Comparison of ENCODE assay signal across 8 mouse cellular contexts in genomic region chr1:105630481-105630880, GRCm38 (mm10). TPM values are rescaled to one million over a fixed set of nuclear protein-coding genes. Genes with fewer than 3 reads are reported as not detected.
DNase-seq lines count a peak whose midpoint lies in the region; ATAC-seq lines count a peak whose summit lies in the region.

No protein-coding gene starts in this region.

- no peaks in the 10 kb centered on the region for H3K36me3 ChIP-seq in hindbrain, embryonic 16.5 days (ENCODE audit: control insufficient read depth, insufficient read depth, low read length)

- DNase-seq in left cerebral cortex, adult 11 months (ENCODE audit: low spot score) = peak; percentile 11
- DNase-seq in left cerebral cortex, postnatal 4 days = no peak
- peak; percentile 55 for DNase-seq in MN1 (ENCODE audit: low spot score)
- DNase-seq in cerebellum, adult 18-20 months = peak; percentile 37 to 54
- peak; percentile 54 for DNase-seq in mesoderm, embryonic 11.5 days (ENCODE audit: low read depth, low spot score)
- no peak for DNase-seq in spleen, adult 12 weeks (ENCODE audit: low spot score)
- no peak for DNase-seq in gastrocnemius, postnatal 4 days (ENCODE audit: low spot score in 2 of 2)

- H3K4me3 ChIP-seq in hindbrain, embryonic 16.5 days (ENCODE audit: low read length) = no peak overlapping the region

- no peaks in the 10 kb centered on the region for H3K27me3 ChIP-seq in hindbrain, embryonic 16.5 days (replicated peaks; ENCODE audit: control insufficient read depth, insufficient read depth, low read length)

- H3K9ac ChIP-seq in hindbrain, embryonic 16.5 days (ENCODE audit: low read depth, low read length) = no peak overlapping the region

- ATAC-seq in hindbrain, embryonic 16.5 days = peak; percentile 77

- intact Hi-C loops in left cerebral cortex, postnatal 4 days (cut with DNase I) = loop anchor here (2.0 to 10.0 kb wide), 2 partner anchors 536 to 1832 kb away; no protein-coding TSS in a partner anchor

- no peak overlapping the region for H3K27ac ChIP-seq in hindbrain, embryonic 16.5 days (ENCODE audit: low read depth, low read length)

- no peak overlapping the region for H3K4me2 ChIP-seq in hindbrain, embryonic 16.5 days (ENCODE audit: low read length)

- no peaks in the 10 kb centered on the region for H3K4me1 ChIP-seq in hindbrain, embryonic 16.5 days (ENCODE audit: control insufficient read depth, insufficient read depth, low read depth, low read length)

- 45% methylated on average over 3 of the region's 3 CpGs for WGBS in hindbrain, embryonic 16.5 days

- H3K9me3 ChIP-seq in hindbrain, embryonic 16.5 days (ENCODE audit: control insufficient read depth, low read length) = no peaks in the 10 kb centered on the region

RNA-seq across cellular contexts. Expression of gene Pign, which starts 33.0 kb away (rescaled TPM):
- 10 to 100 TPM; 15.6 to 20.4 TPM for total RNA-seq in left cerebral cortex, postnatal 4 days (2021)
- polyA plus RNA-seq in hindbrain, embryonic 16.5 days (2015; fragmentation: Nextera tagmentation; extraction: Ambion mirVana) = 7.6 and 8.9 TPM in 2 replicates
- total RNA-seq in gastrocnemius, postnatal 4 days (2021) = 10 to 100 TPM; 18.7 to 25.0 TPM

RNA-seq across cellular contexts. Expression of gene Relch, which starts 33.2 kb away (rescaled TPM):
- total RNA-seq in left cerebral cortex, postnatal 4 days (2021) = 100 to 1,000 TPM; 117 to 119 TPM
- 33.9 and 40.1 TPM in 2 replicates for polyA plus RNA-seq in hindbrain, embryonic 16.5 days (2015; fragmentation: Nextera tagmentation; extraction: Ambion mirVana)
- total RNA-seq in gastrocnemius, postnatal 4 days (2021) = 10 to 100 TPM; 27.8 to 29.0 TPM

Comparison
In these comparisons a context has a peak if more than half of its experiments do, and no peak if none do; other contexts are left out.
1. DNase-seq: peak in left cerebral cortex, adult 11 months (single experiment), MN1 (single experiment), cerebellum, adult 18-20 months (2 of 2) and mesoderm, embryonic 11.5 days (single experiment); none in left cerebral cortex, postnatal 4 days (single experiment), spleen, adult 12 weeks (single experiment) and gastrocnemius, postnatal 4 days (0 of 2).